Mouse (Mus musculus): Measurements from ENCODE around the gene Zfp580. TPM values are rescaled to one million over a fixed set of nuclear protein-coding genes. Genes with fewer than 3 reads are reported as not detected.
A peak's percentile ranks its signal among the peaks of the same experiment; 100 is the strongest.

Zfp580 gene
- polyA plus RNA-seq, 1 experiment from 2014 or later, result 16.9 TPM

GRCm38 (mm10) chr7:5020000-5020681 lies 31.2 kb upstream of the Zfp580 start, which contains the start of the genes Zfp865 and Ccdc106:
Zfp865 (plus strand) TSS chr7:5020376.
Ccdc106 (plus strand) TSS chr7:5020553.
- peak within 1 kb of the TSS; percentile 95 for H3K27ac ChIP-seq (ENCODE audit: low read depth, low read length)
- H3K4me1 ChIP-seq (replicated peaks; ENCODE audit: control insufficient read depth, insufficient read depth, low read length), result peaks cover 3% of the 10 kb centered on the region; the same call in 1 of the 2 replicates
- H3K9ac ChIP-seq (ENCODE audit: low read depth, low read length), result peak within 1 kb of the TSS; percentile 96
- H3K4me2 ChIP-seq (replicated peaks; ENCODE audit: low read depth), result peak within 1 kb of the TSS; percentile 75
- peak; percentile 86 for ATAC-seq
- peak within 1 kb of the TSS; percentile 88 for H3K4me3 ChIP-seq (ENCODE audit: low read depth, low read length)
- TF ChIP-seq CTCF (IDR thresholded peaks at IDR 0.05; ENCODE audit: low read depth), result 0 out of 2 replicates have a peak, but pooled peaks have one; percentile 9
- peaks cover 22% of the 10 kb centered on the region; the same call in 1 of the 2 replicates for H3K36me3 ChIP-seq (ENCODE audit: control insufficient read depth, insufficient read depth)
- H3K27me3 ChIP-seq (replicated peaks; ENCODE audit: control insufficient read depth, insufficient read depth, low read length), result no peaks in the 10 kb centered on the region
- no peaks in the 10 kb centered on the region for H3K9me3 ChIP-seq (ENCODE audit: control insufficient read depth)
- under 1% methylated on average over 49 of the region's 49 CpGs for WGBS

GRCm38 (mm10) chr7:5020685-5021084 lies 30.7 kb upstream of the Zfp580 start:
- H3K9me3 ChIP-seq (ENCODE audit: control insufficient read depth), result no peaks in the 10 kb centered on the region
- TF ChIP-seq CTCF (IDR thresholded peaks at IDR 0.05; ENCODE audit: low read depth), result no peak
- H3K27me3 ChIP-seq (replicated peaks; ENCODE audit: control insufficient read depth, insufficient read depth, low read length), result no peaks in the 10 kb centered on the region
- WGBS, result under 1% methylated on average over 15 of the region's 15 CpGs
- peak overlapping the region; percentile 96 for H3K9ac ChIP-seq (ENCODE audit: low read depth, low read length)
- peak overlapping the region; percentile 75 for H3K4me2 ChIP-seq (replicated peaks; ENCODE audit: low read depth)
- peaks cover 22% of the 10 kb centered on the region; the same call in 1 of the 2 replicates for H3K36me3 ChIP-seq (ENCODE audit: control insufficient read depth, insufficient read depth)
- 0 out of 2 replicates have a peak, but pooled peaks have one; percentile 0 for ATAC-seq
- H3K4me3 ChIP-seq (ENCODE audit: low read depth, low read length), result peak overlapping the region; percentile 88
- H3K27ac ChIP-seq (ENCODE audit: low read depth, low read length), result peak overlapping the region; percentile 95
- peaks cover 3% of the 10 kb centered on the region; the same call in 1 of the 2 replicates for H3K4me1 ChIP-seq (replicated peaks; ENCODE audit: control insufficient read depth, insufficient read depth, low read length)

GRCm38 (mm10) chr7:5021197-5021596 lies 30.1 kb upstream of the Zfp580 start:
- TF ChIP-seq CTCF (IDR thresholded peaks at IDR 0.05; ENCODE audit: low read depth), result no peak
- Histone ChIP-seq H3K9me3 (ENCODE audit: control insufficient read depth) (no peaks in the 10 kb centered on the region), H3K36me3 (ENCODE audit: control insufficient read depth, insufficient read depth) (peaks cover 22% of the 10 kb centered on the region; the same call in 1 of the 2 replicates), H3K27me3 (replicated peaks; ENCODE audit: control insufficient read depth, insufficient read depth, low read length) (no peaks in the 10 kb centered on the region), H3K4me3 (ENCODE audit: low read depth, low read length) (peak overlapping the region; percentile 88), H3K9ac (ENCODE audit: low read depth, low read length) (peak overlapping the region; percentile 96), H3K4me2 (replicated peaks; ENCODE audit: low read depth) (peak overlapping the region; percentile 75), H3K27ac (ENCODE audit: low read depth, low read length) (peak overlapping the region; percentile 95), H3K4me1 (replicated peaks; ENCODE audit: control insufficient read depth, insufficient read depth, low read length) (no peaks in the 10 kb centered on the region; the same call in 1 of the 2 replicates)
- 41% methylated on average over 5 of the region's 5 CpGs for WGBS
- no peak for ATAC-seq

- no peak for TF ChIP-seq CTCF (IDR thresholded peaks at IDR 0.05; ENCODE audit: low read depth)
- no peak overlapping the region for H3K4me3 ChIP-seq (ENCODE audit: low read depth, low read length)
- H3K4me1 ChIP-seq (replicated peaks; ENCODE audit: control insufficient read depth, insufficient read depth, low read length), result no peaks in the 10 kb centered on the region
- H3K27me3 ChIP-seq (replicated peaks; ENCODE audit: control insufficient read depth, insufficient read depth, low read length), result no peaks in the 10 kb centered on the region
- no peak for ATAC-seq
- H3K9ac ChIP-seq (ENCODE audit: low read depth, low read length), result no peak overlapping the region
- no peak overlapping the region for H3K4me2 ChIP-seq (replicated peaks; ENCODE audit: low read depth)
- H3K27ac ChIP-seq (ENCODE audit: low read depth, low read length), result 0 out of 2 replicates have a peak overlapping the region, but pooled peaks have one; percentile 46
- peaks cover 55% of the 10 kb centered on the region for H3K36me3 ChIP-seq (ENCODE audit: control insufficient read depth, insufficient read depth)
- 92% methylated on average over 22 of the region's 22 CpGs for WGBS
- peaks cover 16% of the 10 kb centered on the region for H3K9me3 ChIP-seq (ENCODE audit: control insufficient read depth)
Measured at GRCm38 (mm10) chr7:5029543-5029942, 21.8 kb upstream of the Zfp580 start.

GRCm38 (mm10) chr7:5029946-5030345 lies 21.4 kb upstream of the Zfp580 start:
- Histone ChIP-seq H3K4me1 (replicated peaks; ENCODE audit: control insufficient read depth, insufficient read depth, low read length) (no peaks in the 10 kb centered on the region), H3K27me3 (replicated peaks; ENCODE audit: control insufficient read depth, insufficient read depth, low read length) (no peaks in the 10 kb centered on the region), H3K9ac (ENCODE audit: low read depth, low read length) (no peak overlapping the region), H3K4me3 (ENCODE audit: low read depth, low read length) (no peak overlapping the region), H3K27ac (ENCODE audit: low read depth, low read length) (peak overlapping the region; percentile 46; the same call in 1 of the 2 replicates), H3K4me2 (replicated peaks; ENCODE audit: low read depth) (no peak overlapping the region), H3K36me3 (ENCODE audit: control insufficient read depth, insufficient read depth) (peaks cover 52% of the 10 kb centered on the region), H3K9me3 (ENCODE audit: control insufficient read depth) (peaks cover 16% of the 10 kb centered on the region)
- WGBS, result 94% methylated on average over 21 of the region's 21 CpGs
- no peak for ATAC-seq
- TF ChIP-seq CTCF (IDR thresholded peaks at IDR 0.05; ENCODE audit: low read depth), result no peak

GRCm38 (mm10) chr7:5030554-5031275 lies 20.6 kb upstream of the Zfp580 start:
- Histone ChIP-seq H3K4me2 (replicated peaks; ENCODE audit: low read depth) (no peak overlapping the region), H3K27ac (ENCODE audit: low read depth, low read length) (peak overlapping the region; percentile 46), H3K4me1 (replicated peaks; ENCODE audit: control insufficient read depth, insufficient read depth, low read length) (no peaks in the 10 kb centered on the region), H3K4me3 (ENCODE audit: low read depth, low read length) (no peak overlapping the region), H3K36me3 (ENCODE audit: control insufficient read depth, insufficient read depth) (peaks cover 59% of the 10 kb centered on the region), H3K9ac (ENCODE audit: low read depth, low read length) (no peak overlapping the region), H3K27me3 (replicated peaks; ENCODE audit: control insufficient read depth, insufficient read depth, low read length) (no peaks in the 10 kb centered on the region), H3K9me3 (ENCODE audit: control insufficient read depth) (peaks cover 16% of the 10 kb centered on the region)
- TF ChIP-seq CTCF (IDR thresholded peaks at IDR 0.05; ENCODE audit: low read depth), result no peak
- no peak for ATAC-seq
- WGBS, result 88% methylated on average over 63 of the region's 63 CpGs
